Mouse (Mus musculus) olfactory bulb, adult 2 months (tissue): Measurements from ENCODE around the gene Shroom4.

ENCODE experiments used
- CTCF ChIP-seq: fragments of 200-500 bp; IDR thresholded peaks from 2 replicates; pipeline ENCODE4 v1.5.1; 2012; ENCODE audit warnings: low read depth, mild to moderate bottlenecking, low read length, moderate library complexity; ENCODE audit not compliant: insufficient read depth
- POLR2A ChIP-seq: fragments of 200-500 bp; IDR thresholded peaks from 2 replicates; pipeline ENCODE4 v1.6.1; 2012; ENCODE audit warnings: mild to moderate bottlenecking, low read depth, low read length, moderate library complexity; ENCODE audit not compliant: insufficient read depth

DNA sequence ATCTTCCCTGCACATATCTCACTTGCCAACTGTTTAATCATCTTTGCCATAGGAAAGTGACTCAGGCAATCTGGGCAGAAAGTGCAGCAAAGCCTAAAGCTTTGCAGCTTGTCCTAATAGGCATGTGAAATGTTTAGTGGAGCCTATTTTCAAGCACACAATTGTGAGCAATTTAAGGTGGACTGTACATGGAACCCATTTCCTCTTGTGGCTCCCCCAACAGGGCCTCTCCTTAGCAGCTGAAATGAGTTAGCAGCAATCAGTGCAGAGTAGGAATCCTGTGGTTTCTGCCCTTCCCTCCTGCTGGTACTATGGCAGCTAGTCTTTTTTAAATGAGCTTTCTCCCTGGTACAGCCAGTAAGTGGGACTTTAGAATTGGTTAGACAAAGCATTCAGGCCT, 95.8 kb downstream of the Shroom4 start:
- TF ChIP-seq POLR2A (no peak), CTCF (no peak)
